Mouse (Mus musculus): ENCODE data around the gene Tgm5.
"Not testable (repeated sequence)": the region's sequence is repeated elsewhere in the genome, so short reads cannot be mapped to it uniquely, and the experiment has no call there.

Tgm5 gene

DNA sequence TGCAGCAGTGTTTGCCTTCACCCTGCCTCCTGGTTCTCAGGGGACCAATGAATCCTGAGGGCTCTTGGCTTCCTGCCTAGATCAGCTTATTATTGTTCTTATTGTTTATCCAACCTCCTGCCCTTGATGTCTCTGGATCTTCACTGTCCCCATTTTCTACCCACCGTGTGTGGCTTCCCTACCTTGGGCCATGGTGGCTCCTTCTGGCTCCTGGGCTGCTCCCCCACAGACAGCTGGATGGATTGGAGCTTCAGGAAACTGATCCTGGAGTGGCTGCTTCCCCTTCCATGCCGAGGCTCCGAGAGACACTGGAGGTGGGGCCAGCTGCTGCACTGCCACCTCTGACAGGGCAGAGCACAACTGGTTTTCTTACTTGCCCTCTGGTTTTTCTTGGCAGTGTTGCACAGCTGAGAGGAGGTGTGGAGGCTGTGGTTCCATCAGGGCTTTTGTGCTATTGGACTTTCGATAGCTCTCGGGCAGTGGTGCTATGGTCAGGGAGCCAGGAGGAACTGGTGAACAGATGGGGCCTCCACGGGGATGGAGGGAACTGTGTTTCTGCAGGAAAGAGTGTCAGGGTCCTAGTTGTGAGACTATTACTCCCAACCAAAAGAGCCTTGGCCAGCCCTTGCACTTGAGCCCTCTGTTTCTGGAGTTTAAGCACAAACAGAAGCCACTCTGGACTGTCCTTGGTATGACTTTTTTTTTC is at the start of gene Tgm5:
Gene Tgm5 (minus strand): TSS at position 362 of the 706 bp plus-strand sequence.
- in situ Hi-C loops (cut with MseI, MboI), result no loop called here

DNA sequence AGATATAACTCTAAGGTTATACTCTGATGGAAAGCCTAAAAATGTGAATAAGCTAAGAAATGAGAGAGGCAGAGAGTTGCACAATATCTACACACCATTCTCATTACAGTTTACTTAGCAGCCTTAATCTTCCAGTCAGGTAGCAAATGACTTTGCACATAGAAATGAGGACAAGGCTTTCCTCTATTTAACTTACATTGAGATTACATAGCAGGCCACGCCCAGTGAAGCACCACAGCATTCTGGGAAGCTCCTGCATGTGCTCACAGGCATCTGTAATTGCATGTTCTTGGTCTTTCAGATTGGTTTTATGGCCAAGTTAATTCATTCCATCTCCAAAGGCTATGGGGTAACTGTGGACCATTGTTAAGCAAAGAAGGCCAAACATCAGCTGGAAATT is 47.2 kb upstream of the Tgm5 start:
- in situ Hi-C loops (cut with MseI, MboI), result no loop called here

DNA sequence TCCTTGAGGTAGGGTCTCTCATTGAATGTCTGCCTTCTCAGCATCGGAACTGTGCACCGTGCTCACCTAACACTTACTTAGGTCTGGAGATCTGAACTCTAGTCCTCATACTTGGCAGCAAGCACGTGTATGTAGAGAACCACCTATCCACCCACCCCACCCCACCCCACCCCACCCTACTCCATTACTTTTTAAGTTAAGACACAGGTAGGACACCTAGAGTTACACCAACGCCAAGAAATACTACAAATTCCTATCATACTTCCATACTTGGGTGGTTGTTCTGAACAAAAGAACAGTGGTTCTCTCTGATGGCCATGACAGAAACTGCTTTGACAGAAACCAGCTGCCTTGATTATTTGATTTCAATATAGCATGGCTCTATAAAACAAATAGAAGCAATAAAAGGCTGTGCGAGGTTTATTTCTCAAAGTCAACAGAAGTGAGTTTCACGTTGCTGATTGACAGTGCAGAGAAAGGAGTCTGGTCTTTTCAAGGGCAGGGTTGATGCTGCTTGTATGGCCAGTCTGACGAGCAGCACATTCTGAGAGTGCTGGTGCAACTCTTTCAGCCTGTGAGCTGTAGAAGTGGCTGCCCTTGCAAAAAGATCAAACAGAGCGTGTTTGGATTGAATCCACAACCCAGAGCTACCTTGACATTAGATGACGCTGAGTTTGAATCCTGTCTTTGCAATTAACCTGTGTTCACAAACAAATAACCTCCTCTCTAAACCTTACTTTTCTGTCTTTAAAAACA is 43.4 kb upstream of the Tgm5 start:
- in situ Hi-C loops (cut with MseI, MboI), result no loop called here

DNA sequence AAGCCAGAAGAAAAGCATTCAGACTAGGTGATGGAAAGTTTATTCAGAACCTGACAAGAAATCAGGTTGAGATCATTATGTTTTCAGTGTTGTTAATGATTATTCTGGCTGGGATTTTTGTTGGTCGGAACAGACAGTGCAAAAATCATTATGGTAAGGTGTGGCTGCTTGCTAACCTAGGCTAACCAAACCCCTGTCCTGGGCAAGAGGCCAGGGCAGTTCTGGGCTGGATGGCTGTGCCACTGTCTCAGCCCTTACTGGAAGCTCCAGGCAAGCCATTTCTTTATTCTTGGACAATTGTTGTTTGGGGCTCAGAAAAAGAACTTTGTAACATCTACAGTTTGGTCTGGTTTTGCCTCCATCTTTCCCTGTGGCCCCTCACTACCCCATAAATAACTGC is 41.9 kb upstream of the Tgm5 start:
- in situ Hi-C loops (cut with MseI, MboI), result no loop called here

DNA sequence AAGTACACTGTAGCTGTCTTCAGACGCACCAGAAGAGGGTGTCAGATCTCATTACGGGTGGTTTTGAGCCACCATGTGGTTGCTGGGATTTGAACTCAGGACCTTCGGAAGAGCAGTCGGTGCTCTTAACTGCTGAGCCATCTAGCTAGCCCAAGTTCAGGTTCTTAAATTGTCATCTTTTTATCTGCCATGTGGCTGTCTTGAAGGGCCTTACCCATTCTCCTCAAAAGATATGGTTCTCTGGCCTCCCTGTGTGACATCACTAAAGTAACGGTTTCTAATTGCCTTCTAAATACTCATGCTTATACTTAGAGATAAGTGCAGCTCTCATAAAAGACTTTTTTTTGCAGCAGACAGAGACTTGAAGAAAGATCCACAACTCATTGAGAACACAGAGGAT is 40.7 kb upstream of the Tgm5 start:
- in situ Hi-C loops (cut with MseI, MboI), result not testable (repeated sequence)

DNA sequence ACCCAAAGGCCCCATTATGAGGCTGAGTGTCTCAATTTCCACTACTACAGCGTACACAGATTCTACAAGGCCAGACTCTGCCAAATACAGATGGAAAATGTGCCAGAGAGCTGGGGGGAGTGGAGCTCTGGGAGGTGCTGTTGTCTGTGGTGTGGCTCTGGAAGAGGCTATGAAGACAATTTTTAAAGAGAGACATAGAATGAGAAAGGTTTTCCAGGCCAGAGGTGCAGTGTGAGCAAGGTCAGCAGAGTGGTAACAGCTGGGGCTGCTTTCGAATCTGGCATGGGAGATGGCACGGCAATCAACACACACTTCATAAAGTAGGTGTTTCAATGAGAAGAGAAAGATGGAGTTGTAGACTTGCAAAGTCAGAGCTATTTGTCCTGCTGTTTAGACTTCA is 33.6 kb upstream of the Tgm5 start:
- in situ Hi-C loops (cut with MseI, MboI), result no loop called here

DNA sequence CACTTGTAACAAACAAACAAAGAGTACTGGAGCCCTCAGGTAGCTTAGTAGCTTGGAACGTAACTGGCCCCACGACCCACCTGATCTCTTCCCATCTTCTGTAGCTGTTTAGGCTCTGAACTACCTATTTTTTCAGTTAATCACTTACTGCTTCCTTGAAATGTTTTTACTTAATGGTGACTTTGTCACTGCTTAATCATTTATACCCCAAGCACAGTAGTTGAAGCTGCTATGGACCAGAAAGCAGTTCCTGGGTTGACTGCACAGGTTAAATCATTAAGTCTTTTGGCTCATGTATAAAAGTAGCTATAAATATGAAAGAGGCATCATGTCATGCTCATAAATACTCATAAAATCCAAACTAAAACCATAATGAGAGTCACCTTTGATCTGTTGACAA is 29.8 kb upstream of the Tgm5 start:
- in situ Hi-C loops (cut with MseI, MboI), result no loop called here

DNA sequence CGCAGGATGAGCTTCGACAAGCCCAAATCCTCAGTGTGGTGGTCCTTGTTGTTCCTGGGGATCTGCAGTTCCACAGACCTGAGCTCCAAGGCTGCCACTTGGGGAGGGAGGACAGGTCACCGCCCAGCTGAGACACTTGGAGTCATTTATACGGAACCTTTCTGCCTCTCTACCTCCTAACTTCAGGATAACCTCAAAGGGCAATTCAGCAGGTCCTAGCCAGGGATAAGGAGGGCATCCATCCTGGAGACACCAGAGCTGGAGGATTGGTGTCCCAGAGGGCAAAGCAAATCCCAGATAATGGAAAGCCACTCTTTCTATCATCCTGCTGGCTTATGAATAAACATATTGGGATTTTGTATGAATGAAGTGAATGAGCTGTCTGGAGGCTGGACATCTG is 24.1 kb upstream of the Tgm5 start, which contains the start of gene Tgm7:
Gene Tgm7 (minus strand): TSS at position 101 of the 400 bp plus-strand sequence.
- in situ Hi-C loops (cut with MseI, MboI), result no loop called here

DNA sequence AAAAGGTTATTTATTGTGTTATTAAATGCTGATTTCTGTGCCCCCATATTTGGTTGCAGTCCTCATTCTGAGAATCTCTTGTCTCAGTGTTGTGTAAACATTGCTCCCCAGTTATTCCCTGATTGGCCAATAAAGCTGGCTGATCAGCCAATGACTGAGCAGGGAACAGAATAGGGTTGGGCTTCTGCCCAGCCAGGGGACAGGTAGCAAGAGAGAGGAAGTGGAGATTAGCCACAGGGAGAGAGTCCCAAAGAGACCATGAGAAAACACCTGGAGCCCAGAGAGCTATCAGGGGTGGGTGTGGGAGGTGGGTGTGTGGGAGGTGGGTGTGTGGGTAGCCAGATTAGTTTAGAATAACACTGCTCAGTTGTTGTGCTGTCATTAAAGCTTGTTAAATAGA is 20.3 kb upstream of the Tgm5 start:
- in situ Hi-C loops (cut with MseI, MboI), result no loop called here

DNA sequence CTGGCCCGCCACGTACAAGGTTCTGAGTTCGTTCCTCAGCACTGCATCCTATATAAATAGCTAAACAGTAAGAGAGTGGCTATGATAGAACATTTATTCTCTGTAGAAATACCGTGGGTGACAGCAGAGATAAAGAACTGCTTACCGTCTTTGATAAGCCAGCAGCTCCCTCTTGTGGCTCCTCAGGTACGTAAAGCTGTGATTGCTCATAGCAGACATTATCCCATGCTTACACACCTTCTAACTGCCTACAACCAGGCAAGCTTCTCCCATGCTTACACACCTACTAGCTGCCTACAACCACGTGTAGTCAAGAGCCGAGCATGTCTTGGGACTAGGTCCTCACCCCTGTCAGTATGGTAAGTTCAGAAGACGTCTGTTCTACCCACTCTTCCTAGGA is 16.4 kb upstream of the Tgm5 start:
- in situ Hi-C loops (cut with MseI, MboI), result loop anchor here in 1 of 2 experiments (5.0 kb wide), 1 partner anchor 60 kb away; no protein-coding TSS in a partner anchor

DNA sequence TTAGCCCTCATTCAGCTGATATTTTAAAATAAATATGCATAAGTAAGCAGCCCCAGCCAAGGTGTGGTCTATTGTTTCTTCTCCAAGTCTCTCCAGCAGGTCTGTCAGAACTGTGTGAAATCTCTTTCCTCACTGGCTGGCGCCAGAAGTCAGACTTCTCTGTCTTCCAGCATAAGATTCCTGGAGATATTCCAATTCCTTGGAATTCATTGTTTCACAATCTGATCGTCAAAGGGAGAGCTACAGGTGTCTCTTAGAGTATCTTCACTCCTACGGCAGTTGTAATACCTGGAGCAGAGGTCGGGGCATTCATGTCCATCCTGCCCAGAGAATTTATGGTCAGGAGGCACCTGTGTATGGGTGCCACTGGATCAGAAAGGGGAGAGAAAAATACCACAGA is 4.1 kb upstream of the Tgm5 start:
- in situ Hi-C loops (cut with MseI, MboI), result loop anchor here in 1 of 2 experiments (10.0 kb wide), 1 partner anchor 105 kb away; no protein-coding TSS in a partner anchor

DNA sequence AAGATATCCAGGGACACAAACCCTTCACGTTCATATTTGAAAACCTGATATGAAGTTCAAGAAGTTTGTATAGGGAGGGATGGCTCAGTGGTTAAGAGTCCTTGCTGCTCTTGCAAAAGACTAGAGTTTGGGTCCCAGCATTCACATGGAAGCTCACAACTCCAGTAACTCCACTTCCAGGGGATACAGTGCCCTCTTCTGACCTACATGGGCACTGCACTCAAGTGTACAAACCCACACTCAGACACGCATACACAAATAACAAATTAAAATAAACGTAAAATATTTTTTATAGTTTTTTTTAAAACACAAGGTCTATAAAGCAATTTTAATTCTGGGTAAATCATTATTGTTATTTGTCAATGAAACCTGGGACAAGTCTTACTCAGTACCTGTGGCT is 2.9 kb upstream of the Tgm5 start:
- in situ Hi-C loops (cut with MseI, MboI), result no loop called here

DNA sequence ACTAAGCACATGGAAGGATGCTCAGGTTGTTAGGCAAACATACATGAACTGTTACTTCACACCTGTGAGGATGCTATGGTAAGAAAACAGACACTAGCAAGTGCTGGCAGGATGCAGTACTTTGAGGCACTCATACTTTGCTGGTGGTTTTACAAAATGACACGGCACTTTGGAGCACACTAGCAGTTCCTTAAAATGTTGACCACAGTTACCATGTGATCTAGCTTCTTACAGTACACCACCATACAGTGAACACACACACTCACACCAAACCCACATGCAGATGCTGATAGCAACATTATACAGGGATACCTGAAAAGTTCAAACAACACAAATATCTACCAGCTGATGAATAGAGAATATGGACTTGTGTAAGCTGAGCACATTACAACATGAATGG is 3.0 kb downstream of the Tgm5 start:
- in situ Hi-C loops (cut with MseI, MboI), result no loop called here

DNA sequence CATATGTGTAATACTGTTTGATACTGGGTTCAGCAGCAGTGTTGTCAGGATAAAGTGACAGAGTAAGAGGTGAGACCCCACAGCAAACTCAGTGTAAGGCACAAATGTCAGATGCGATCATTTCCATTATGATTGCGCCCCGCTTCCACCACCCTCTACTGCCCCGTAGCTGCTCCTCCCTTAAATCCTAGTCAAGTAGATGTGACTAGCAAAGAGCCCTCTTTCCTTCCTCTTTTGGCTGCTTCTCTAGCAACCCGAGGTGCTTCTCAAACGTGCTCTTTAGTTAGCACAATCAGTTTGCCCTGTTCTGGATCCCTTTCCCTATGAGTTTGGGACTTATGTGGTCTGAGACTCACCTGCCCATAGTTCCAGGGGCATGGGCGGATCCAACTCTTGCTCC is 10.9 kb downstream of the Tgm5 start:
- in situ Hi-C loops (cut with MseI, MboI), result no loop called here

DNA sequence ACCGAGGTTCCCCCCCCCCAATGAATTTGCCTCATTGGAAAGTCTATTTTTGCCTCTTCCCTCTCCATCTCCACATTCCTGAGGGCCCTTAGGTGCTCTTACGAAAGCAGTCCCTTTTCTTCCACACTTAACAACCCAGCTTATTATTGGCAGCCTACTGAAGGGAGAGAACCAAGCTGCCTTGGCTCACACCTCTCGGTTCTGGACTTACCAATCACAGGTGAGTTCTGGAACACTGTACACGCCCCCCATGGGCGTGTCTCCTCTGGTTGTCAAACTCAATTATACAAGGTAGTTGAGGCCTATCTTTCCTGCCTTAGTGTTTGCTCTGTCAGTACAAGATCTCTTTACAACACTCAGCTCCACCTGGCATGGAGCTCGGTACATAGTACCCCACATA is 13.8 kb downstream of the Tgm5 start:
- in situ Hi-C loops (cut with MseI, MboI), result no loop called here

DNA sequence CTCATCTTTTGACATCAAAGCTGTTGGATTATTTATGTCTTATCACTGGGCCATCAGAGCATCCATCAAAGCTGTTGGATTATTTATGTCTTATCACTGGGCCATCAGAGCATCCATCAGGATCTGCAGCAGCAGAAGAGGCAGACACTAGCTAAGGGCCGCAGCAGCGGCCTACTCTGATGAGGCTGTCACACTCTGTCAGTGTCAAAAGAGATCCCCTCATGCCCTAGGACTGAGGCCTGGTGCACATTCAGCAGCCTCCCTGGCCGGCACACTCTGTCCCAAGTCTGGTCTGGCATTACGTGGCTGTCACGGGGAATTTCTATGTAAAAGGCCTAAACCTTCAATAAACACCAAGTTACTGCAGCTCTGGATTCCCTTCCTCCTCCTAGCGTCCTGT is 16.1 kb downstream of the Tgm5 start:
- in situ Hi-C loops (cut with MseI, MboI), result no loop called here

DNA sequence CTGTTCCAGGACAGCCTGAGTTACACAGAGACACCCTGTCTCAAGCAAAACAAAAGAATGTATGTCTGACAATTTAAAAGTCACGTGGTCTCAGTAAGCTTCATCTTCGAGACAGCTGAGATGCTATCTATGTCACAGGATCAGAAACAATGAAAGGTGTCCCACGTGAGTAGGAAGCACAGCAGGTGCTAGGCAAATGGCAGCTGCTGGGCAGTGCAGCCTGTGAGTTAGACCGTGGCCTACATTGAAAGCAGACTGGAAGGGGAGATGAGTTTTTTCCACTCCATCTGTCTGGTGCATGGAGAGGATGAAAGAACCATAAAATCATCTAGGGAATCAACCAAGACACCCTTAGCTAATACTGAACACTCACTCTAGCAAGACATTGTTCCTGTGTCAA is 18.5 kb downstream of the Tgm5 start:
- in situ Hi-C loops (cut with MseI, MboI), result no loop called here

DNA sequence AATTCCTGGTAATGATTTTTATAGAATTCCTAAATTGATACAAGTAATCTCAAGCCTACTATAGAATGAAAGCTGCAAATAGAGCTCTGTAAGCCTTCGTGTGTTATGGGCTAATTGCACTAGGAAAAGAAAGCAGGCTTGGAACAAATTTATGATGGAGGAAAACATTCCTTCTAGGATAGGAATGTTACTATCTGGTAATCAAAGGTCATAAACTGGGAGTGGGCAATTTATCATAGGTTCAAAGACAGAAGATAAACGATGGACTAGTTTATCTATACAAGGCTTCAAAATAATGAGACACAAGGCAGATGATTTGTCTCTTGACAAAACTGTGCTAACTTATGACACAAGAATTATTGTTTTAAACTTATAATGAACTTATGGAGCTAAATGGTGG is 24.3 kb downstream of the Tgm5 start:
- in situ Hi-C loops (cut with MseI, MboI), result no loop called here

DNA sequence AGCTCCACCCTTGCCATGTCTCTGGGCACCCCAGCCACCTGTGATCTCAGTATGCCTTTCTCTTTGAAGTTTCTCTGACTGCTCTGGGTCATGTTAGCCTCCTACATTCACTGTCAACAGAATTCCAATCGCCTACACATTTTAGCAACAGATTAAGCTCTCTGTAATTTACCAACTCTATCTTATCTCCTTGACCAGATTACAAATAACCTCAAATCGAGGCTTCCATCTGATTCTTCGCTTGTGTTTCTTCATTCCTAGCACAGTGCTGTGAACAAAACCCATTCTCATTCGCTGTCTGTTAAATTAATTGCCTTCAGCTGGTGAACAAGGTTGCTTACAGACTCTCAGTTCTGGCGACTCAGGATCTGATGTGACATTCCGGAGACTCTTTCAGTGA is 27.6 kb downstream of the Tgm5 start:
- in situ Hi-C loops (cut with MseI, MboI), result no loop called here

DNA sequence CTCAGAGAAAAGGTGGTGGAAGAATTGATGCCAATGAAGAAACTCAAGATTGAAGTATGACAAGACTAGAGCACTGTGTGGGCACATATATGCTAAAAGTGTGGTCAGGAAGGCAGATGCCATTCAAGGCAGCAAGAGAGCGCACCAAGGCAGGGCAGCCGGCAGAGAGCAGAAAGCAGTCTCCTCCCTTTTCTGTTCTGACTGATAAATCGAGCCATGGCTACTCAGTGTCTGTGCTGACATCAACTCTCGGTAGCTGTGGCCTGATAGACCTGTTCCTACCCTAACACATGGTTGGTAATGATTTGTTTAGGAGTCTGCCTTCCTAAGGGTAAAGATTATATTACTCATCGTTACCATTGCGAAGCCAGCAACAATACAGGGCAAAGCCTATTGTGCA is 29.7 kb downstream of the Tgm5 start:
- in situ Hi-C loops (cut with MseI, MboI), result no loop called here

DNA sequence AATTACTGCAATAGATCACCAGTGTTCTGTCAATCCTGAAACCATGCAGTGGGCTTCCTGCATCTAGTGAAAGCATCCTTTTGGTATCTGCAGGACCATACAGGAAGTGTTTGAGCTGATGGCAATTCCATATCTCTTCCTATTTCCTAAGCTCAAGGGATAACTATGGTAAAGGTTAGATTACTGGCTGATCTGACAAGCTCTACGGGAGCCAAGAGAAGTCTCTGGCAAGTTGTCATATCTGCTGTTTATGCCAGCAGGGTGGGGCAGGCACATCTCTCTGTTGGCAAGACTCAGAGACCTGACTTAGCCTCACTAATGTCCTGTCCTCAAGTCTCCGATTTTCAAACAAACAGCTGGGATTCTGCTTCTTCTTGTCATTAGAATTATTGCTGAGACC is 31.6 kb downstream of the Tgm5 start:
- in situ Hi-C loops (cut with MseI, MboI), result no loop called here

DNA sequence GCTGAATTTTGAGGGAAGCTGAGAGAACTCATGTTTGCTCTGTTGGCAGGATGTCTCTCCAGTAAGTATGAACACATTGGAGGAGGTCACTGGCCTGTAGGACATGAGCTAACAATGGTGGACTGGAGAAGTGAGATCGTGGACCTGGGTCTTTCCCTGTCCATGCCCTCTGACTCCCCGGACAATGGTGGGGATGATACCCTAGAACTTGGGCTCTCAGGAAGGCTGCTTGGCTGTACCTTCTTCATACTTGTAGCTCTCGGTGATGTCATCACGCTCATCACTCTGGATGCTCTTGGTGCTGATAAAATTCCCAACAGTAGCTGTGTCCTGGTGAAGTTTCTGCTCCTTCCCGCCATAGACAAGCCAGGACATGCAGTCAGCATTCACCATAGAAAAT is 33.5 kb downstream of the Tgm5 start:
- in situ Hi-C loops (cut with MseI, MboI), result no loop called here

DNA sequence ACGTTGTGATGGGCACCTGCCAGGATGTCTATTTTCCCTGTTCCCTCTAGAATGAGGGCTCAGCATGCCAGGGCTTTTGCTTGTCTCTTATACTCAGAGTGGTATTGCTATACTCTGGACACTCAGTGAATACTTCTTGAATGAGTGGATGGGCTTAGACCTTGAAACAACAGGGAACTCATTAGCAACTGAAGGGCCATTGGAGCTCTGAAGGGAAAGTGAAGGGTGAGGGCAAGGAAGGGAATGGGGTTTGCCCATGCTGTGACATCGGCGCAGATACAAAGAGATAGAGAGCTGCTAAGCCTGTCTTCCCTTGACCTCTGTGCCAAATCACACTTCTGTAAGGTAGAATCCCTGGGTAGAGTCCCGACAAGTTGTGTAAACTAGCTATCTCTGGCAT is 40.0 kb downstream of the Tgm5 start:
- in situ Hi-C loops (cut with MseI, MboI), result no loop called here
